Mouse (Mus musculus) testis, postnatal 14 days (tissue): ENCODE measurements at regions not wholly inside any gene's neighbourhood (a gene's known extent, or its start where the extent isn't known, plus 50 kb on each side); places are given as distances from the start of the nearest gene placed in this dataset.

ENCODE experiments used
- DNase-seq: peaks from one replicate; pipeline ENCODE4 v3.0.0; 2021; ENCODE audit warnings: low spot score

GRCm38 (mm10) chr5:43089941-43090340, 143.0 kb upstream of the Cpeb2 start:
- DNase-seq = no peak

GRCm38 (mm10) chr5:43093647-43094326, 139.2 kb upstream of the Cpeb2 start:
- no peak for DNase-seq

- DNase-seq = no peak
These were observed 138.6 kb upstream of the Cpeb2 start for GRCm38 (mm10) chr5:43094329-43094898.

GRCm38 (mm10) chr5:43102000-43102459, 130.9 kb upstream of the Cpeb2 start:
- DNase-seq = no peak

GRCm38 (mm10) chr5:43102590-43102989, 130.4 kb upstream of the Cpeb2 start:
- no peak for DNase-seq

GRCm38 (mm10) chr5:43103728-43104127, 129.2 kb upstream of the Cpeb2 start:
- no peak for DNase-seq

GRCm38 (mm10) chr5:43105528-43105927, 127.4 kb upstream of the Cpeb2 start:
- no peak for DNase-seq

GRCm38 (mm10) chr5:43107436-43108259, 125.3 kb upstream of the Cpeb2 start:
- no peak for DNase-seq

GRCm38 (mm10) chr5:43108260-43108589, 124.7 kb upstream of the Cpeb2 start:
- DNase-seq = no peak

GRCm38 (mm10) chr5:43110122-43110521, 122.8 kb upstream of the Cpeb2 start:
- no peak for DNase-seq

- DNase-seq = no peak
These were observed 121.2 kb upstream of the Cpeb2 start for GRCm38 (mm10) chr5:43111740-43112139.

- no peak for DNase-seq
These were observed 119.4 kb upstream of the Cpeb2 start for GRCm38 (mm10) chr5:43113405-43114119.

GRCm38 (mm10) chr5:43115507-43115906, 117.5 kb upstream of the Cpeb2 start:
- DNase-seq = no peak

GRCm38 (mm10) chr5:43116821-43117220, 116.1 kb upstream of the Cpeb2 start:
- no peak for DNase-seq

GRCm38 (mm10) chr5:43121065-43121464, 111.9 kb upstream of the Cpeb2 start:
- no peak for DNase-seq

- no peak for DNase-seq
These were observed 108.7 kb upstream of the Cpeb2 start for GRCm38 (mm10) chr5:43124301-43124700.

- DNase-seq = no peak
These were observed 107.0 kb upstream of the Cpeb2 start for GRCm38 (mm10) chr5:43125774-43126536.

GRCm38 (mm10) chr5:43130377-43130776, 102.6 kb upstream of the Cpeb2 start:
- DNase-seq = no peak

GRCm38 (mm10) chr5:43130901-43131557, 101.9 kb upstream of the Cpeb2 start:
- DNase-seq = no peak

GRCm38 (mm10) chr5:43133672-43134071, 99.3 kb upstream of the Cpeb2 start:
- no peak for DNase-seq

GRCm38 (mm10) chr5:43136142-43136541, 96.8 kb upstream of the Cpeb2 start:
- DNase-seq = no peak
